Mouse (Mus musculus): Measurements from ENCODE around the gene Tcf3. TPM values are rescaled to one million over a fixed set of nuclear protein-coding genes. Genes with fewer than 3 reads are reported as not detected.

The Tcf3 gene
- polyA plus RNA-seq, 1 experiment from 2014 or later: 33.4 TPM

DNA sequence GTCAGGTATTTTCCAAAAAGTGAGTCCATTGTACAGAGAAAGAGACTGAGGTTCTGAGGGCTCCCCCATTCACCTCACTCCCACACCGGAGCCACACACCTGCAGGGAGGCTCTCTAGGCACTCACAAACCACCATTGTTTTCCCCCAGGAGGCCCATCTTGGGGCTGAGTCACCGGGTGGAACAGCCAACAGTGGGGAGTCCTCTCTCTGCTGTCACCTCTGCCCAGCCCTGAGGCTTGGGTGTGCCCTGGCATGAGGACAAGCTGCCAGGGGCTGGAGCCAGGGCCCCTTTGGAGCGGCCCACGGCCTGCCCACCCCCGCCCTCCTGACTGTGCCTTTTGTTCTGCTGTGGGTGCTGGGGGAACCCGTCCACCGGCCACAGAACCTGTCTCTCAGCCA is 2.3 kb upstream of the Tcf3 start:
- ATAC-seq (ENCODE audit: low FRiP score): no peak
- whole genome bisulfite sequencing: 44% methylated on average over 7 of the region's 7 CpGs
- Histone ChIP-seq H3K27ac (replicated peaks) (no peak overlapping the region), H3K4me1 (peaks cover 25% of the 10 kb centered on the region), H3K9me3 (replicated peaks) (no peaks in the 10 kb centered on the region), H3K4me3 (replicated peaks) (no peak overlapping the region), H3K4me2 (no peak overlapping the region), H3K27me3 (replicated peaks) (no peaks in the 10 kb centered on the region), H3K36me3 (no peaks in the 10 kb centered on the region), H3K9ac (replicated peaks) (no peak overlapping the region)

DNA sequence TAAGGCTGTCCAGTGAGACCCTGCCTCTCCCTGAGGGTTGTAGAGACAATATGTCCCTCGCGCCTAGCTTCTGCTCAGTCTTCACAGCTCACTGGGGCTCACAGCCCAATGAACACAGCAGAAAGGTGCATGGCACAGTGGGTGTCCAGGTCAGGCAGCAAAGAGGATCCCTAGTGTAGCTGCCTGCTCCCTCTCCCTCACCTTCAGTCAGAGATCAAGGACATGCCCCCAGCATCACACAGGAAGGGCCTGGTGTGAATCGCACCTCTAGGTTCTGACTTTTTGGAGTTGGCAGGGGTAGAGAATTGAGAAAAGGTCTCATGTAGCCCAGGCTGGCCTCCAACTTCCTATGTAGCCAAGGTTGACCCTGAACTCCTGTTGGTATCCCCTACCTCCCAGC is 1.4 kb upstream of the Tcf3 start:
- WGBS: 78% methylated on average over 3 of the region's 3 CpGs

DNA sequence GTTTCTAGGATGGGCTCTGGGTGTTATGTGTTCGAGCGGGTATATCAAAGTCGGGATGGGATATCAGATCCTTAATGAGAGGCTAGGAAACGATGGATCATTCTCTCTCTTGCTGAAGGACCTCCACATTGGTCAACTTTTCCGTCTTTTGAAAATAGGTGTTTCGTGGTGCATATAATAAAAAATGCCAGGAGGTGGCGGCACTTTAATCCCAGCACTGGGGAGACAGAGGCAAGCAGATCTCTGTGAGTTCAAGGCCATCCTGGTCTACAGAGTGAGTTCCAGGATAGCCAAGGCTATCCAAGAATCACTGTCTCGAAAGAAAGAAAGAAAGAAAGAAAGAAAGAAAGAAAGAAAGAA is 766 bp upstream of the Tcf3 start:
- 14% methylated on average over 8 of the region's 8 CpGs for WGBS
- Histone ChIP-seq H3K4me3 (replicated peaks) (peak overlapping the region; percentile 95), H3K4me2 (peak overlapping the region; percentile 20), H3K27ac (replicated peaks) (peak overlapping the region; percentile 98), H3K4me1 (peaks cover 25% of the 10 kb centered on the region), H3K36me3 (peaks cover 10% of the 10 kb centered on the region), H3K9ac (replicated peaks) (no peak overlapping the region), H3K27me3 (replicated peaks) (no peaks in the 10 kb centered on the region), H3K9me3 (replicated peaks) (no peaks in the 10 kb centered on the region)
- no peak for ATAC-seq (ENCODE audit: low FRiP score)

More for the DNA sequence above, 1.4 kb upstream of the Tcf3 start:
- no peaks in the 10 kb centered on the region for H3K9me3 ChIP-seq (replicated peaks)
- H3K27me3 ChIP-seq (replicated peaks): no peaks in the 10 kb centered on the region
- H3K4me1 ChIP-seq: peaks cover 25% of the 10 kb centered on the region
- no peak for ATAC-seq (ENCODE audit: low FRiP score)
- H3K27ac ChIP-seq (replicated peaks): no peak overlapping the region
- H3K4me3 ChIP-seq (replicated peaks): no peak overlapping the region
- no peak overlapping the region for H3K9ac ChIP-seq (replicated peaks)
- peaks cover 5% of the 10 kb centered on the region; the same call in 1 of the 2 replicates for H3K36me3 ChIP-seq
- H3K4me2 ChIP-seq: no peak overlapping the region

DNA sequence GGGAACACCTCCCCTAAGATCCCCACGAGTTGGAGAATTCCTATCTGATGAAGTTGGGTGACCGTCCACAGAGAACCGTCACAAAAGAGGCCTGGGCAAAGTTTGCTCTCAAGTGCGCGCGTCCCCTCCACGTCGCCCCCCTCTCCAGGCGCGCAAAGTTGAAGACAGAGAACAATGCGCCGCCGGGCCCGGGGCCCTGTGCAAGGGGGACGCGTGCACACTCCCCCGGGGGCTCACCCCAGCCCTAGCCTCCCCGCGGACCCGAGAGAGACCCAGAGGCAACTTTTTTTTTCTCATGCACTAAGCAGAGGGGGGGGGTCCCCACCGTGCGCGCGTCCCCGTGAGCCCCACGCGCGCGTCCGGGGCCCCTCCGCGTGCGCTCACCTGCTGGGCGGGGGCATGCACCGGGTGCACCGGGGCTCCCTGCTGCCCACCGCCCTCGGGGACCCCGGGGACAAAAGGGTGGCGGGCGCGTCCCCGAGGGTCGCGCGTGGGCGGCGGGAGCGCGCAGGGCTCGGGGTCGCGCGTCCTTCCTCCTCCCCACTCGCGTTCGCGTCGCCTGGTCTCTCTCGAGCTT is 423 bp downstream of the Tcf3 start:
- Histone ChIP-seq H3K27ac (replicated peaks) (peak overlapping the region; percentile 98), H3K9ac (replicated peaks) (peak overlapping the region; percentile 92), H3K4me2 (peak overlapping the region; percentile 82), H3K27me3 (replicated peaks) (no peaks in the 10 kb centered on the region), H3K4me3 (replicated peaks) (peak overlapping the region; percentile 95), H3K4me1 (peaks cover 25% of the 10 kb centered on the region), H3K9me3 (replicated peaks) (no peaks in the 10 kb centered on the region), H3K36me3 (peaks cover 21% of the 10 kb centered on the region)
- WGBS: under 1% methylated on average over 60 of the region's 60 CpGs
- peak; percentile 27 for ATAC-seq (ENCODE audit: low FRiP score)

DNA sequence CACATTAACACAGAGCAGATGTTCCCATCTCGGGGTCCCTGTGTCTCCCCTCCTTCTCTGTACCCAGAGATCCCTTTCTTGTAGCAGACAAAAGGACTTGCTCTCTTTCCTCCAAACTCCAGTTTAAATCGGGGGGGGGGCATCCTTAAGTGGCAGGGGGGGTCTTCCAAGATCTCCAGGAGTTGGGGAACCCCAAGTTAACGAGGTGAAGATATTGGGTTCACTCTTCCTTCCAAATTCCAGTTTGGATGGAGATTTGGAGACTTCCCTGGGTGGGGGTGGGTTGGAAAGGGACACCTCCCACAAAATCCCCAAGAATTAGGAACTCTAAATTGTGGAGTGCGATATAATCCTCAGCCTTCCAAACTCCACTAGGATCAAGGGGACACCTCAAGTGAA is 1.1 kb downstream of the Tcf3 start:
- Histone ChIP-seq H3K4me2 (peak overlapping the region; percentile 82), H3K27ac (replicated peaks) (peak overlapping the region; percentile 98; the same call in 1 of the 2 replicates), H3K4me3 (replicated peaks) (peak overlapping the region; percentile 95), H3K27me3 (replicated peaks) (no peaks in the 10 kb centered on the region), H3K9me3 (replicated peaks) (no peaks in the 10 kb centered on the region), H3K36me3 (peaks cover 26% of the 10 kb centered on the region), H3K9ac (replicated peaks) (peak overlapping the region; percentile 92), H3K4me1 (peaks cover 25% of the 10 kb centered on the region)
- 1% methylated on average over 4 of the region's 4 CpGs for WGBS
- ATAC-seq (ENCODE audit: low FRiP score): no peak

DNA sequence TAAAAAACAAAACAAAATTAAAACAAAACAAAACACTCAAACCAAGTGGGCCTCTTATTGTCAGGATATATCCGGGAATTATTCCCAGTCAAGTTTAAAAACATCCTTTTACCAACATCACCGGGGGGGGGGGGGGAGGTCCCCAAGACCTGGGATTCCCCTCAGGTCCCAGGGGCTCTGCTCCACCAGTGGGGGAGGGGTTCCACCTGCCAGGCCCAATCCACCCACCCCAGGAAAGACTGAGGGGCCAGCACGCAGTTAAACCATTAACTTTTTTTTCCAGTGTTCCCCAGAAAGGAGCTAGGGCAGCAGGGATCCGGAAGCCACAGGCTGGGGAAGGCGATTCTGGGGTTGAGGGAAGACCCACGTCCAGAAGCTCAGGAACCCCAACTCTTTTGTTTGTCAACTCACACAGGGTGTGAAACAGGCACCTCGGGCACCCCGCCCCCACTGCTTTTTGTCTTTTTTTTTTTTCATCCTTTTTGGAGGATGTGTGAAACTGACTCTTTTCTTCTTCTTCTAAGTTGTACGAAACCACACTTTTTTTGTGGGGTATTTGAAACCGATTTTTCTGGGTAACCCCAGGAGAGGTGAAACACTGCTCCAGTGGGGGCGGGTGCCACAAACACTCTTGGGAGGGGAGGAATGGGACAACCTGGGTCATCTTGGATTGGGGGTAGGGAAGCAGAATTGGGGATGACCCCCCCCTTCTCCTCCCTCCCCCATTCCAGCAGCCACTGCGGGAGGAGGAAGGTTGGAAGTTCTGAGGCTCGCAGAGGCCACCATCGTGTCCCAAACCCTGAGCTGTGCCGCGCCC is 1.7 kb downstream of the Tcf3 start:
- Histone ChIP-seq H3K27me3 (replicated peaks) (no peaks in the 10 kb centered on the region), H3K4me3 (replicated peaks) (peak overlapping the region; percentile 95), H3K9me3 (replicated peaks) (no peaks in the 10 kb centered on the region), H3K4me1 (peaks cover 25% of the 10 kb centered on the region), H3K4me2 (peak overlapping the region; percentile 82), H3K9ac (replicated peaks) (peak overlapping the region; percentile 92), H3K36me3 (peaks cover 32% of the 10 kb centered on the region), H3K27ac (replicated peaks) (peak overlapping the region; percentile 37)
- ATAC-seq (ENCODE audit: low FRiP score): no peak
- 14% methylated on average over 16 of the region's 16 CpGs for WGBS

DNA sequence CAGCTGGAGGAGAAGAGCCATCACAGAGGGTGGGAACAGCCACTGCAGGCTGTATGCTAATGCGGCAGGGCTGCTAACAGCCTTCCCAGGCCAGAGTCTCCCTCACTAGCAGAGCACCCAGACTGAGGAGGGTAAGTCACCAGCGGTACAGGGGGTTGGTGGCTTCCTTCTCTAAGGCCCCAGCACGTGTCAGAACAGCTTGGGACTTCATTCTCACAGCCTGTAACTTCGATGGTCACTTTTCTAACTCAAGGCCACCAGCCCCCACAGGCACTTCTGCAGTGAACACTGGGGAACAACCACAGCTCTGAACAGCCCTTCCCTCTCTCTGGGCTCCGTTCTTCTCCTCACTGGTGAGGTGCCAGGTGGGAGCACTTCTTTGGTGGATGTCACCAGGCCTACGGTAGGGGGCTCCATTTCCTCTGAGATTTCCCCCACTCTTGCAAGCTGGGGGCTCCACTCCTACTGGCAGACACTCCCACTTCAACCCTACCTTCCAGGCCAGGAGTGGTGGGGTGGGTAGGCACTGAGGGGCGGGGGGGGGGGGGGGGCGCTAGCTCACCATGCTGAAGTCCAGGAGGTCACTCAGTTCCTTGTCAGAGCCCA is 3.0 kb downstream of the Tcf3 start:
- Histone ChIP-seq H3K9me3 (replicated peaks) (no peaks in the 10 kb centered on the region), H3K4me1 (peaks cover 21% of the 10 kb centered on the region), H3K4me3 (replicated peaks) (no peak overlapping the region), H3K9ac (replicated peaks) (no peak overlapping the region), H3K36me3 (peaks cover 45% of the 10 kb centered on the region), H3K4me2 (no peak overlapping the region), H3K27me3 (replicated peaks) (no peaks in the 10 kb centered on the region), H3K27ac (replicated peaks) (no peak overlapping the region)
- no peak for ATAC-seq (ENCODE audit: low FRiP score)
- WGBS: 76% methylated on average over 7 of the region's 8 CpGs

DNA sequence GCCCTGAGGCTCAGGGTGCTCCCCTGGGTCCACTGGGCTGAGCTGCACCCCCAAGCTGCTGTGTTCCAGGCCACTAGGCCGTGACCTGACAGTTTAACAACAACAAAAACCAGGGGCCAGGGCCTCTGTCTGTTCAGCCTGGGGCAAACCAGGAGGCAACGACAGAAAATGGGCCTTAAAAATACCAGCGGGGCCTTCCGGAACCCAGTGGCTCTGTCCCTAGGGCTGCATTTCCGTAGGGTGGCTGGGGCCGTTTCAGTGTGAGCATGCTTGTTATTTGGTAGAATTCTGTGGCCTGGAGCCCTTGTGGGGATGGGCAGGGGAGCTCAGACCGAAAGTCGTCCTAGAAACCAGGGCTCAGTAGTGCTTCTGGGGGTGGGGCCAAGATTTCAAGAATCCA is 3.6 kb downstream of the Tcf3 start:
- Histone ChIP-seq H3K4me1 (peaks cover 21% of the 10 kb centered on the region), H3K4me3 (replicated peaks) (no peak overlapping the region), H3K36me3 (peaks cover 52% of the 10 kb centered on the region), H3K4me2 (no peak overlapping the region), H3K9ac (replicated peaks) (0 out of 2 replicates have a peak overlapping the region, but pooled peaks have one; percentile 2), H3K9me3 (replicated peaks) (no peaks in the 10 kb centered on the region), H3K27me3 (replicated peaks) (no peaks in the 10 kb centered on the region), H3K27ac (replicated peaks) (no peak overlapping the region)
- ATAC-seq (ENCODE audit: low FRiP score): no peak
- 85% methylated on average over 8 of the region's 8 CpGs for WGBS

DNA sequence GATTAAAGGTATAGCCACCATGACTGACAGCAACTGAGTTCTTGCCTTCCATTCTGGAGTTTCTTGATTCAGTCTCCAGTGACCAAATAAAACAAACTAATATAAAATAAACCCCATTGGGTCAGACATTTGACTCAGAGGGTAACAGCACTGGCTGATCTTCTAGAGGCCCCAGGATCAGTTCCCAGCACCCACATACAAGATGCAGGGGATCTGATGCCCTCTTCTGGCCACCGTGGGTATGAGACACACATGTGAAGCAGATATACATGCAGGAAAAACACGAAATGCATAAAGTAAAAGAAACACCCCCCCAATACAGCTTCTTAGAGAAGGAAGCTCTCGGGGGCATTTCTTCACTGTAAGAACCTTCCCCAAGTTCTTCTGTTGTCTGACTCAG is 8.4 kb downstream of the Tcf3 start:
- Histone ChIP-seq H3K4me1 (peaks cover 19% of the 10 kb centered on the region; the same call in 1 of the 2 replicates), H3K4me3 (replicated peaks) (no peak overlapping the region), H3K27ac (replicated peaks) (no peak overlapping the region), H3K9ac (replicated peaks) (no peak overlapping the region), H3K36me3 (peaks cover 67% of the 10 kb centered on the region), H3K9me3 (replicated peaks) (no peaks in the 10 kb centered on the region), H3K4me2 (no peak overlapping the region), H3K27me3 (replicated peaks) (no peaks in the 10 kb centered on the region)
- 95% methylated on average over 3 of the region's 3 CpGs for WGBS
- ATAC-seq (ENCODE audit: low FRiP score): no peak

DNA sequence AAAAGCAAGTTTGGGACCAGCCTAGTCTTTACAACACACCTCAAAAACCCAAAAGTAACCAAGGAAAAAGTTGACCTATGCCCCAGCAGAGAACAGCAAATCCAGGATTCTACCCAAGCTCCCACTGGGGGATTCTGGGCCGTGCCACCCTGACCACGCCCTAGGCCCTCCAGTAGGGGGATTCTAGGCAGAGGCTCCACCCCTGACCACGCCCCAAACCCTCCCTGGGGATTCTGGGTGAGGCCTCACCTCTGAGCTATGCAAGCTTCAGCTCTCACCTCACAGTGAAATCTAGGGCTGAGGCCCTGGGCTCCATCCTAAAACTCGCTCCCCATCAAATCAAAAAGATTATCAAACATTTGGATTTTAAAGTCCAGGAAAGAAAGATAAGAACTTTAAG is 9.9 kb downstream of the Tcf3 start:
- Histone ChIP-seq H3K9ac (replicated peaks) (no peak overlapping the region), H3K36me3 (peaks cover 69% of the 10 kb centered on the region), H3K4me3 (replicated peaks) (no peak overlapping the region), H3K4me1 (peaks cover 30% of the 10 kb centered on the region), H3K4me2 (no peak overlapping the region), H3K27me3 (replicated peaks) (no peaks in the 10 kb centered on the region), H3K9me3 (replicated peaks) (no peaks in the 10 kb centered on the region), H3K27ac (replicated peaks) (no peak overlapping the region)
- 56% methylated on average over 4 of the region's 4 CpGs for WGBS
- ATAC-seq (ENCODE audit: low FRiP score): no peak

DNA sequence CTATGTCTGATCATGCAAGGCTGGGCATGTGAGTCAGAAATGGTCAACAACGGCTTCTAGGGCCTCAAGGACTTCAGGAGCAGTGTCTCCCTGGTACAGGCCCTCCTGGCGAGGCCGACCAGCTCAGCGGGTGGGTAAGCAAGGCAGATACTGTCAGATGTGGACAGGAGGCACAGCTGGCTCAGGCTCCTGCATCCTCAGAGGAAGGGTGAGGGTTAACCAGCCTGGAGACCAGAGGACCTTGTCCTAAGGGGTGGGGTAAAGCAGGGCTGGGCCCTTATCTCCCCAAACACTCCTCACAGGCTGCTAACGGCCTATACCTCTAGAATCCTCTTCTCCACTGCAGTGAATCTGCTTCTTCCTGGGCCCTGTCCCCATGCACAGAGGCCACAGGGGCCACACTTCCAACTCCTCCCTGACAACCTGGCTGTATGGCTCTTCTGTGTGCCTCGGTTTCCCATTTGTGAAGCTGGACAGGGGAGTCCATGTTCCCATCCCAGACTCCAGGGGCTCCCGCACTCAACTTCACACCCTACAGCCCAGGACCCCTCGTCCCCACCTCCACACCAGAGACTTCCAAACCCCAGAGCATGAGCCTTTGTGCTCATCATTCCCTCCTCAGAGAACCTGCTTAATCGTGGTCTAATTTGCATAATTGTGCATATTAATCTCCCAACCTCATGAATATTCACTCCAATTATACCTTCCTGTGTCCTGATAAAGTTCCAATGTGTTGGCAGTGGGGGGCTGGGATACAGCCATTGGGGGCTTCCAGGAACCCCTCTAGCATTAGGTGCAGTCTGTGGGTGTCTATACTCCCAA is 11.6 kb downstream of the Tcf3 start:
- no peak for ATAC-seq (ENCODE audit: low FRiP score)
- no peaks in the 10 kb centered on the region for H3K27me3 ChIP-seq (replicated peaks)
- 74% methylated on average over 9 of the region's 9 CpGs for WGBS
- no peak overlapping the region for H3K4me2 ChIP-seq
- peak overlapping the region; percentile 10; the same call in 1 of the 2 replicates for H3K27ac ChIP-seq (replicated peaks)
- no peak overlapping the region for H3K4me3 ChIP-seq (replicated peaks)
- H3K9me3 ChIP-seq (replicated peaks): no peaks in the 10 kb centered on the region
- H3K36me3 ChIP-seq: peaks cover 71% of the 10 kb centered on the region
- no peak overlapping the region for H3K9ac ChIP-seq (replicated peaks)
- peaks cover 33% of the 10 kb centered on the region for H3K4me1 ChIP-seq
